Mouse (Mus musculus) olfactory bulb, adult 2 months (tissue): ENCODE results near the gene Pnma5.

Experiments
- CTCF ChIP-seq: fragments of 200-500 bp; IDR thresholded peaks from 2 replicates; pipeline ENCODE4 v1.5.1; 2012; ENCODE audit warnings: low read depth, mild to moderate bottlenecking, low read length, moderate library complexity; ENCODE audit not compliant: insufficient read depth
- POLR2A ChIP-seq: fragments of 200-500 bp; IDR thresholded peaks from 2 replicates; pipeline ENCODE4 v1.6.1; 2012; ENCODE audit warnings: mild to moderate bottlenecking, low read depth, low read length, moderate library complexity; ENCODE audit not compliant: insufficient read depth

- no peak for TF ChIP-seq POLR2A
- no peak for TF ChIP-seq CTCF
Measured at GRCm38 (mm10) chrX:73063512-73064414, 26.9 kb upstream of the Pnma5 start.
